ENCODE assay signal across 12 mouse cellular contexts in genomic region chr4:62617856-62618440, GRCm38 (mm10). TPM values are rescaled to one million over a fixed set of nuclear protein-coding genes. Genes with fewer than 3 reads are reported as not detected.
DNase-seq lines count a peak whose midpoint lies in the region; ATAC-seq and TF ChIP-seq lines count a peak whose summit lies in the region.
"Had no signal": no experiment of that assay in that cellular context is flagged by ENCODE, and none has a peak within 500 bp of the region (broad histone marks: within the 10 kb centered on the region; RNA-seq: fewer than 3 reads in every experiment).

No protein-coding gene starts in this region.

- intact Hi-C loops in heart, postnatal 25 days (cut with DNase I) = loop anchor here (2.0 kb wide), 1 partner anchor 57 kb away; no protein-coding TSS in a partner anchor

- H3K4me3 ChIP-seq in kidney, adult 2 months (ENCODE audit: insufficient read depth, low read depth, low read length) = no peak overlapping the region
- H3K4me3 ChIP-seq in heart, embryonic 15.5 days = no peak overlapping the region

- H3K36me3 ChIP-seq in kidney, adult 2 months (ENCODE audit: control insufficient read depth, insufficient read depth, low read length) = no peaks in the 10 kb centered on the region
- no peaks in the 10 kb centered on the region for H3K36me3 ChIP-seq in heart, embryonic 15.5 days

- no peak for TF ChIP-seq POLR2A in kidney, adult 2 months (IDR thresholded peaks at IDR 0.05; ENCODE audit: low read depth, low read length)

- H3K9ac ChIP-seq in heart, embryonic 15.5 days = no peak overlapping the region

- H3K27me3 ChIP-seq in kidney, adult 2 months (replicated peaks; ENCODE audit: control insufficient read depth, insufficient read depth, low read length) = no peaks in the 10 kb centered on the region
- H3K27me3 ChIP-seq in heart, embryonic 15.5 days = peaks cover 30% of the 10 kb centered on the region

- no peak overlapping the region for H3K4me2 ChIP-seq in heart, embryonic 15.5 days

- no peak overlapping the region for H3K27ac ChIP-seq in kidney, adult 2 months (ENCODE audit: insufficient read depth, low read depth, low read length)
- H3K27ac ChIP-seq in heart, embryonic 15.5 days = peak overlapping the region; percentile 85
- H3K27ac ChIP-seq: macrophage had no signal

- TF ChIP-seq CTCF in kidney, adult 2 months (conservative IDR thresholded peaks at IDR 0.05; ENCODE audit: insufficient read depth, insufficient read length, low read depth, low read length) = no peak

- peak; percentile 93 for DNase-seq in heart, adult 11 months
- DNase-seq in heart, postnatal 25 days (ENCODE audit: low spot score) = no peak
- DNase-seq in kidney, postnatal 4 days = peak; percentile 27 to 33
- no peak for DNase-seq in kidney, adult 2 months
- DNase-seq in CD8-positive naive resting alpha-beta T cell, adult 2 months (ENCODE audit: low read depth in 2 of 2, low spot score in 2 of 2) = peak; percentile 31 to 44
- no peak for DNase-seq in thymus, postnatal 36 days
- DNase-seq: cerebellum, adult 9-10 months; gastrocnemius, postnatal 36 days; kidney, postnatal 10 days had no signal

- ATAC-seq in heart, embryonic 15.5 days (replicated peaks; ENCODE audit: insufficient number of reproducible peaks, insufficient read depth, low FRiP score, low read depth) = no peak
- ATAC-seq in monocyte, adult 5-6 weeks (replicated peaks; ENCODE audit: insufficient number of reproducible peaks, low FRiP score, low TSS enrichment, poor library complexity, severe bottlenecking) = no peak

- no peaks in the 10 kb centered on the region for H3K4me1 ChIP-seq in kidney, adult 2 months (ENCODE audit: control insufficient read depth, insufficient read depth, low read length)
- H3K4me1 ChIP-seq in heart, embryonic 15.5 days (replicated peaks) = peaks cover 48% of the 10 kb centered on the region

- no peaks in the 10 kb centered on the region for H3K9me3 ChIP-seq in heart, embryonic 15.5 days (replicated peaks)

- 74% methylated on average over 9 of the region's 9 CpGs for WGBS in kidney, adult 2 months
- 51% methylated on average over 9 of the region's 9 CpGs for WGBS in heart, embryonic 15.5 days

RNA-seq across cellular contexts. Expression of gene Rgs3, which starts 58.3 kb away (rescaled TPM):
- total RNA-seq in heart, postnatal 25 days (2021) = 10 to 100 TPM; 27.9 to 31.2 TPM
- polyA plus RNA-seq in kidney, adult 2 months (2012; rRNA removed) = 43.1 and 43.5 TPM in 2 replicates
- 56.9 and 72.2 TPM in 2 replicates for polyA plus RNA-seq in heart, embryonic 15.5 days (2015; fragmentation: Nextera tagmentation; extraction: Ambion mirVana)
- 74.1 to 183 TPM (median 86.7 TPM) in 3 replicates for total RNA-seq in monocyte, adult 5-6 weeks (2017)

Comparison
In these comparisons a context has a peak if more than half of its experiments do, and no peak if none do; other contexts are left out.
1. DNase-seq: peak in heart, adult 11 months (single experiment), kidney, postnatal 4 days (2 of 2) and CD8-positive naive resting alpha-beta T cell, adult 2 months (2 of 2); none in heart, postnatal 25 days (single experiment), kidney, adult 2 months (single experiment) and thymus, postnatal 36 days (0 of 2).